In genomic region chr3:135534103-135534502, GRCm38 (mm10) we compare ENCODE assay signal across 11 mouse cellular contexts. TPM values are rescaled to one million over a fixed set of nuclear protein-coding genes. Genes with fewer than 3 reads are reported as not detected.
DNase-seq lines count a peak whose midpoint lies in the region; ATAC-seq and TF ChIP-seq lines count a peak whose summit lies in the region.
"Had no signal": no experiment of that assay in that cellular context is flagged by ENCODE, and none has a peak within 500 bp of the region (broad histone marks: within the 10 kb centered on the region; RNA-seq: fewer than 3 reads in every experiment).

No protein-coding gene starts in this region.

- no peak overlapping the region for H3K27ac ChIP-seq in heart, embryonic 14.5 days (replicated peaks in 1 of 2; ENCODE audit: control insufficient read depth in 1 of 2, insufficient read depth in 1 of 2, low read depth in 2 of 2, low read length in 2 of 2)
- no peak overlapping the region for H3K27ac ChIP-seq in CH12.LX (ENCODE audit: insufficient read depth, low read depth)
- no peak overlapping the region for H3K27ac ChIP-seq in liver, embryonic 14.5 days
- no peak overlapping the region for H3K27ac ChIP-seq in limb, embryonic 10.5 days
- no peak overlapping the region for H3K27ac ChIP-seq in midbrain, embryonic 16.5 days (ENCODE audit: low read length)
- H3K27ac ChIP-seq: midbrain, embryonic 12.5 days had no signal

- H3K9ac ChIP-seq in heart, embryonic 14.5 days (ENCODE audit: low read length) = no peak overlapping the region
- no peak overlapping the region for H3K9ac ChIP-seq in CH12.LX (ENCODE audit: insufficient read depth, low read depth)
- H3K9ac ChIP-seq in liver, embryonic 14.5 days (replicated peaks) = no peak overlapping the region
- H3K9ac ChIP-seq in midbrain, embryonic 16.5 days (ENCODE audit: low read depth, low read length) = no peak overlapping the region
- H3K9ac ChIP-seq: midbrain, embryonic 12.5 days had no signal

- DNase-seq in heart, postnatal 36 days = no peak
- DNase-seq in CH12.LX (ENCODE audit: extremely low read depth) (peak; percentile 31), ZHBTc4 (ENCODE audit: low read depth, low spot score) (peak; percentile 71)
- peak in 1 of 3 experiments; percentile 10 for DNase-seq in liver, embryonic 14.5 days (ENCODE audit: low read depth in 3 of 3, low spot score in 3 of 3)
- DNase-seq in limb, embryonic 10.5 days (ENCODE audit: low spot score) = no peak
- no peak for DNase-seq in cerebellum, adult 8-10 months
- DNase-seq: kidney, postnatal 25 days; left cerebral cortex, postnatal 4 days had no signal

- no peak for TF ChIP-seq POLR2A in CH12.LX (IDR thresholded peaks at IDR 0.05; ENCODE audit: low read depth, low read length)

- H3K79me2 ChIP-seq in CH12.LX (replicated peaks; ENCODE audit: control insufficient read depth, extremely low read depth, insufficient read depth, poor library complexity, severe bottlenecking) = no peaks in the 10 kb centered on the region

- peak; percentile 35 for TF ChIP-seq RAD21 in CH12.LX (IDR thresholded peaks at IDR 0.05; ENCODE audit: low read depth, low read length)

- no peak overlapping the region for H3K4me3 ChIP-seq in heart, embryonic 14.5 days (ENCODE audit: control insufficient read depth in 1 of 2, insufficient read depth in 1 of 2, low read depth in 1 of 2, low read length in 2 of 2)
- H3K4me3 ChIP-seq in CH12.LX (replicated peaks in 1 of 3; ENCODE audit: low read depth in 2 of 3, low read length in 2 of 3, poor library complexity in 1 of 3) = no peak overlapping the region
- H3K4me3 ChIP-seq in liver, embryonic 14.5 days (ENCODE audit: insufficient read depth in 1 of 2, low read depth in 2 of 2, low read length in 2 of 2) = no peak overlapping the region
- H3K4me3 ChIP-seq in limb, embryonic 10.5 days = no peak overlapping the region
- no peak overlapping the region for H3K4me3 ChIP-seq in midbrain, embryonic 16.5 days (ENCODE audit: low read depth, low read length)
- H3K4me3 ChIP-seq: midbrain, embryonic 12.5 days had no signal

- ATAC-seq in heart, embryonic 14.5 days (ENCODE audit: insufficient number of reproducible peaks, insufficient read depth, low FRiP score, low read depth) = peak; percentile 54; the same call in 1 of the 2 replicates
- peak; percentile 43; the same call in 1 of the 2 replicates for ATAC-seq in liver, embryonic 14.5 days (ENCODE audit: insufficient read depth)
- ATAC-seq in midbrain, embryonic 16.5 days = no peak

- intact Hi-C loops in heart, postnatal 36 days (cut with DNase I) = loop anchor here (5.0 kb wide), 2 partner anchors 47 to 132 kb away; partner anchors contain the start of gene Manba

- dilution Hi-C loops in CH12.LX (cut with MboI; ENCODE audit: extremely low pct_ligation_motif_present, extremely low pct_unique_long_range_greater_than_20kb, low sequenced_read_pairs) = no loop called here

- H3K4me2 ChIP-seq in heart, embryonic 14.5 days (ENCODE audit: low read length) = no peak overlapping the region
- H3K4me2 ChIP-seq in CH12.LX (ENCODE audit: insufficient read depth, low read depth, poor library complexity, severe bottlenecking) = no peak overlapping the region
- H3K4me2 ChIP-seq in liver, embryonic 14.5 days (ENCODE audit: low read depth) = no peak overlapping the region
- no peak overlapping the region for H3K4me2 ChIP-seq in midbrain, embryonic 16.5 days (ENCODE audit: low read length)
- H3K4me2 ChIP-seq: midbrain, embryonic 12.5 days had no signal

- H3K27me3 ChIP-seq in heart, embryonic 14.5 days (ENCODE audit: control insufficient read depth, insufficient read depth, low read length) = no peaks in the 10 kb centered on the region
- H3K27me3 ChIP-seq in CH12.LX (replicated peaks) = no peaks in the 10 kb centered on the region
- no peaks in the 10 kb centered on the region for H3K27me3 ChIP-seq in liver, embryonic 14.5 days (ENCODE audit: control insufficient read depth, insufficient read depth, low read length)
- no peaks in the 10 kb centered on the region for H3K27me3 ChIP-seq in limb, embryonic 10.5 days (ENCODE audit: low read depth, poor library complexity, severe bottlenecking)
- no peaks in the 10 kb centered on the region for H3K27me3 ChIP-seq in midbrain, embryonic 16.5 days (ENCODE audit: control insufficient read depth, insufficient read depth, low read depth, low read length)
- H3K27me3 ChIP-seq: midbrain, embryonic 12.5 days had no signal

- in situ Hi-C loops in CH12.LX (cut with MboI; ENCODE audit: low pct_ligation_motif_present, low pct_unique_long_range_greater_than_20kb, low sequenced_read_pairs) = no loop called here

- peaks cover 13% of the 10 kb centered on the region for H3K36me3 ChIP-seq in heart, embryonic 14.5 days (ENCODE audit: control insufficient read depth, insufficient read depth, low read length)
- peaks cover 3 to 53% of the 10 kb centered on the region in 2 experiments for H3K36me3 ChIP-seq in CH12.LX (replicated peaks in 1 of 2; ENCODE audit: control insufficient read depth in 1 of 2, insufficient read depth in 1 of 2, low read length in 1 of 2)
- H3K36me3 ChIP-seq in liver, embryonic 14.5 days (replicated peaks; ENCODE audit: control insufficient read depth, insufficient read depth, low read depth) = no peaks in the 10 kb centered on the region
- no peaks in the 10 kb centered on the region for H3K36me3 ChIP-seq in limb, embryonic 10.5 days
- H3K36me3 ChIP-seq in midbrain, embryonic 16.5 days (ENCODE audit: control insufficient read depth, insufficient read depth, low read length) = no peaks in the 10 kb centered on the region
- H3K36me3 ChIP-seq: midbrain, embryonic 12.5 days had no signal

- 0 out of 4 replicates have a peak, but pooled peaks cover 0 to 3% of the 10 kb centered on the region in 2 experiments for H3K4me1 ChIP-seq in heart, embryonic 14.5 days (ENCODE audit: control insufficient read depth in 2 of 2, insufficient read depth in 2 of 2, low read length in 2 of 2)
- peaks cover 0 to 12% of the 10 kb centered on the region in 2 experiments; a peak in 2 of 4 replicates for H3K4me1 ChIP-seq in CH12.LX (ENCODE audit: control insufficient read depth in 1 of 2, insufficient read depth in 2 of 2)
- no peaks in the 10 kb centered on the region for H3K4me1 ChIP-seq in liver, embryonic 14.5 days (replicated peaks; ENCODE audit: control insufficient read depth in 2 of 2, insufficient read depth in 2 of 2, low read length in 1 of 2)
- no peaks in the 10 kb centered on the region for H3K4me1 ChIP-seq in limb, embryonic 10.5 days
- H3K4me1 ChIP-seq in midbrain, embryonic 16.5 days (ENCODE audit: control insufficient read depth, insufficient read depth, low read length) = no peaks in the 10 kb centered on the region
- H3K4me1 ChIP-seq: midbrain, embryonic 12.5 days had no signal

- peak in 1 of 2 experiments; percentile 42; a peak in 2 of 4 replicates for TF ChIP-seq CTCF in CH12.LX (conservative IDR thresholded peaks at IDR 0.05 in 1 of 2, IDR thresholded peaks at IDR 0.05 in 1 of 2; ENCODE audit: low read depth in 2 of 2, low read length in 2 of 2)
- TF ChIP-seq CTCF in liver, embryonic 14.5 days (IDR thresholded peaks at IDR 0.05; ENCODE audit: low read depth) = peak; percentile 34

- WGBS in heart, embryonic 14.5 days = 46% methylated on average over 4 of the region's 5 CpGs
- WGBS in liver, embryonic 14.5 days (ENCODE audit: insufficient replicate concordance) = 44% methylated on average over 4 of the region's 5 CpGs
- 87% methylated on average over 4 of the region's 5 CpGs for WGBS in limb, embryonic 10.5 days
- 87% methylated on average over 4 of the region's 5 CpGs for WGBS in midbrain, embryonic 16.5 days

- no peaks in the 10 kb centered on the region for H3K9me3 ChIP-seq in heart, embryonic 14.5 days (ENCODE audit: control insufficient read depth, low read length)
- peaks cover 2% of the 10 kb centered on the region for H3K9me3 ChIP-seq in CH12.LX (replicated peaks; ENCODE audit: low read length)
- H3K9me3 ChIP-seq in liver, embryonic 14.5 days (ENCODE audit: control insufficient read depth, low read length) = no peaks in the 10 kb centered on the region
- no peaks in the 10 kb centered on the region for H3K9me3 ChIP-seq in limb, embryonic 10.5 days (replicated peaks)
- H3K9me3 ChIP-seq in midbrain, embryonic 16.5 days (replicated peaks; ENCODE audit: control insufficient read depth, low read length, poor library complexity, severe bottlenecking) = no peaks in the 10 kb centered on the region
- H3K9me3 ChIP-seq: midbrain, embryonic 12.5 days had no signal

- TF ChIP-seq EP300 in CH12.LX (IDR thresholded peaks at IDR 0.05; ENCODE audit: low read length) = no peak
- TF ChIP-seq EP300 in liver, embryonic 14.5 days (IDR thresholded peaks at IDR 0.05; ENCODE audit: low read depth) = no peak

TF ChIP-seq in CH12.LX, 34 proteins besides CTCF, POLR2A, EP300 and RAD21:
- TF ChIP-seq SMC3 (IDR thresholded peaks at IDR 0.05; ENCODE audit: low read depth, low read length) = peak; percentile 34
- TF ChIP-seq JUND (conservative IDR thresholded peaks at IDR 0.05; ENCODE audit: low read depth, low read length) = no peak

RNA-seq across cellular contexts. Expression of gene Manba, which starts 48.7 kb away (rescaled TPM):
- 44.5 and 47.3 TPM in 2 replicates for polyA plus RNA-seq in heart, embryonic 14.5 days (2014; fragmentation: Nextera tagmentation; extraction: Ambion mirVana)
- total RNA-seq in heart, postnatal 36 days (2021) = 10 to 100 TPM; 16.3 to 17.6 TPM
- total RNA-seq in CH12.LX (2012; rRNA removed) = 32.3 and 35.2 TPM in 2 replicates
- total RNA-seq in CH12.LX (2014; rRNA removed) = 30.9 and 36.4 TPM in 2 replicates
- 29.8 and 31.5 TPM in 2 replicates for polyA plus RNA-seq in CH12.LX (2012; ENCODE audit: insufficient read length, low read depth)
- 1.5 and 2.2 TPM in 2 replicates for polyA plus RNA-seq in liver, embryonic 14.5 days (2012; rRNA removed)
- polyA plus RNA-seq in liver, embryonic 14.5 days (2014; fragmentation: Nextera tagmentation; extraction: Ambion mirVana) = 4.9 and 5.7 TPM in 2 replicates
- 1.9 and 2.5 TPM in 2 replicates for polyA plus RNA-seq in limb, embryonic 10.5 days (2016; fragmentation: Nextera tagmentation; extraction: Ambion mirVana)
- polyA plus RNA-seq in midbrain, embryonic 16.5 days (2015; fragmentation: Nextera tagmentation; extraction: Ambion mirVana) = 8.4 and 8.6 TPM in 2 replicates

Comparison
In these comparisons a context has a peak if more than half of its experiments do, and no peak if none do; other contexts are left out.
1. DNase-seq: peak in CH12.LX (single experiment) and ZHBTc4 (single experiment); none in heart, postnatal 36 days (0 of 2), limb, embryonic 10.5 days (single experiment) and cerebellum, adult 8-10 months (single experiment).